Mouse (Mus musculus): ENCODE data around the gene Nradd.

Nradd gene

GRCm38 (mm10) chr9:110652963-110653654 is 28.9 kb upstream of the Nradd start:
- no peak for DNase-seq (ENCODE audit: low read depth, low spot score)

- no peak for DNase-seq (ENCODE audit: low read depth, low spot score)
Measured at GRCm38 (mm10) chr9:110651931-110652722, 27.9 kb upstream of the Nradd start.

- no peak for DNase-seq (ENCODE audit: low read depth, low spot score)
Measured at GRCm38 (mm10) chr9:110649775-110650174, 25.5 kb upstream of the Nradd start.

- no peak for DNase-seq (ENCODE audit: low read depth, low spot score)
Measured at GRCm38 (mm10) chr9:110645219-110645618, 21.0 kb upstream of the Nradd start.

- no peak for DNase-seq (ENCODE audit: low read depth, low spot score)
Measured at GRCm38 (mm10) chr9:110644295-110644694, 20.0 kb upstream of the Nradd start.

GRCm38 (mm10) chr9:110643787-110644186 is 19.5 kb upstream of the Nradd start:
- DNase-seq (ENCODE audit: low read depth, low spot score): no peak

- no peak for DNase-seq (ENCODE audit: low read depth, low spot score)
Measured at GRCm38 (mm10) chr9:110642812-110643524, 18.7 kb upstream of the Nradd start.

GRCm38 (mm10) chr9:110641006-110641405 is 16.8 kb upstream of the Nradd start:
- no peak for DNase-seq (ENCODE audit: low read depth, low spot score)

GRCm38 (mm10) chr9:110638611-110639021 is 14.4 kb upstream of the Nradd start:
- DNase-seq (ENCODE audit: low read depth, low spot score): no peak

- DNase-seq (ENCODE audit: low read depth, low spot score): peak; percentile 82
Measured at GRCm38 (mm10) chr9:110635225-110635624, 11.0 kb upstream of the Nradd start.

GRCm38 (mm10) chr9:110633882-110634281 is 9.6 kb upstream of the Nradd start:
- no peak for DNase-seq (ENCODE audit: low read depth, low spot score)

- no peak for DNase-seq (ENCODE audit: low read depth, low spot score)
Measured at GRCm38 (mm10) chr9:110632671-110633070, 8.4 kb upstream of the Nradd start.

GRCm38 (mm10) chr9:110631651-110632275 is 7.5 kb upstream of the Nradd start:
- no peak for DNase-seq (ENCODE audit: low read depth, low spot score)

GRCm38 (mm10) chr9:110631191-110631590 is 6.9 kb upstream of the Nradd start:
- DNase-seq (ENCODE audit: low read depth, low spot score): peak; percentile 59

GRCm38 (mm10) chr9:110630171-110630570 is 5.9 kb upstream of the Nradd start:
- no peak for DNase-seq (ENCODE audit: low read depth, low spot score)

GRCm38 (mm10) chr9:110625350-110625908 is 1.2 kb upstream of the Nradd start:
- DNase-seq (ENCODE audit: low read depth, low spot score): no peak

- DNase-seq (ENCODE audit: low read depth, low spot score): no peak
Measured at GRCm38 (mm10) chr9:110623416-110624195, 646 bp downstream of the Nradd start.

- no peak for DNase-seq (ENCODE audit: low read depth, low spot score)
Measured at GRCm38 (mm10) chr9:110622621-110623219, 1.5 kb downstream of the Nradd start.

- no peak for DNase-seq (ENCODE audit: low read depth, low spot score)
Measured at GRCm38 (mm10) chr9:110620685-110621084, 3.6 kb downstream of the Nradd start.

GRCm38 (mm10) chr9:110620180-110620579 is 4.1 kb downstream of the Nradd start:
- DNase-seq (ENCODE audit: low read depth, low spot score): peak; percentile 33

Data from A20 (cell line).